Mouse (Mus musculus) intestine, embryonic 15.5 days (tissue): Measurements from ENCODE around the gene Mapkbp1. TPM values are rescaled to one million over a fixed set of nuclear protein-coding genes. Genes with fewer than 3 reads are reported as not detected.

Experiments used
- ATAC-seq: fragments of 200-750 bp; cut with Nextera tagmentation; 2 replicates; pipeline ENCODE4 v1.8.0; 2017; ENCODE audit warnings: moderate TSS enrichment, moderate library complexity
- H3K27ac ChIP-seq: fragments of 300-500 bp; sonication (generic); 2 replicates; pipeline ENCODE4 v1.5.1; 2015; ENCODE audit warnings: mild to moderate bottlenecking, inconsistent platforms
- H3K27me3 ChIP-seq: fragments of 300-500 bp; sonication (generic); replicated peaks from 2 replicates; pipeline ENCODE4 v1.6.1; 2015; ENCODE audit warnings: inconsistent platforms
- H3K36me3 ChIP-seq: fragments of 300-500 bp; sonication (generic); 2 replicates; pipeline ENCODE4 v1.6.1; 2015; ENCODE audit warnings: inconsistent platforms
- H3K4me1 ChIP-seq: fragments of 300-500 bp; sonication (generic); replicated peaks from 2 replicates; pipeline ENCODE4 v1.6.1; 2015; ENCODE audit warnings: inconsistent platforms
- H3K4me2 ChIP-seq: fragments of 300-500 bp; sonication (generic); replicated peaks from 2 replicates; pipeline ENCODE4 v1.6.1; 2015; ENCODE audit warnings: mild to moderate bottlenecking, inconsistent platforms
- H3K4me3 ChIP-seq: fragments of 300-500 bp; sonication (generic); replicated peaks from 2 replicates; pipeline ENCODE4 v1.5.1; 2015; ENCODE audit warnings: inconsistent platforms
- H3K9ac ChIP-seq: fragments of 300-500 bp; sonication (generic); 2 replicates; pipeline ENCODE4 v1.6.1; 2015; ENCODE audit warnings: inconsistent platforms
- H3K9me3 ChIP-seq: fragments of 300-500 bp; sonication (generic); 2 replicates; pipeline ENCODE4 v1.6.1; 2016; ENCODE audit warnings: inconsistent platforms
- WGBS: fragments of 180-500 bp; shearing (Covaris S2); methylation state at CpG from one replicate; pipeline ENCODE4 v1.1.7; 2015; 5-methylcytosine and 5-hydroxymethylcytosine counted together
- polyA plus RNA-seq: library from polyadenylated mRNA; unstranded; fragments of >200 nt; fragmentation: Nextera tagmentation; extraction: Ambion mirVana; gene quantifications from 2 replicates; pipeline ENCODE4 v1.2.1, GENCODE M21; 2015

Gene Mapkbp1
- polyA plus RNA-seq, 1 experiment from 2014 or later: 2.2 TPM

- peaks cover 18% of the 10 kb centered on the region for H3K36me3 ChIP-seq
- no peaks in the 10 kb centered on the region for H3K4me1 ChIP-seq
- H3K4me2 ChIP-seq: no peak overlapping the region
- no peaks in the 10 kb centered on the region for H3K9me3 ChIP-seq
- no peaks in the 10 kb centered on the region for H3K27me3 ChIP-seq
- H3K4me3 ChIP-seq: no peak overlapping the region
- H3K9ac ChIP-seq: no peak overlapping the region
- 75% methylated on average over 13 of the region's 13 CpGs for WGBS
- ATAC-seq: peak; percentile 41; the same call in 1 of the 2 replicates
- no peak overlapping the region for H3K27ac ChIP-seq
These were observed 40.4 kb downstream of the Mapkbp1 start for GRCm38 (mm10) chr2:120012924-120013323.

DNA sequence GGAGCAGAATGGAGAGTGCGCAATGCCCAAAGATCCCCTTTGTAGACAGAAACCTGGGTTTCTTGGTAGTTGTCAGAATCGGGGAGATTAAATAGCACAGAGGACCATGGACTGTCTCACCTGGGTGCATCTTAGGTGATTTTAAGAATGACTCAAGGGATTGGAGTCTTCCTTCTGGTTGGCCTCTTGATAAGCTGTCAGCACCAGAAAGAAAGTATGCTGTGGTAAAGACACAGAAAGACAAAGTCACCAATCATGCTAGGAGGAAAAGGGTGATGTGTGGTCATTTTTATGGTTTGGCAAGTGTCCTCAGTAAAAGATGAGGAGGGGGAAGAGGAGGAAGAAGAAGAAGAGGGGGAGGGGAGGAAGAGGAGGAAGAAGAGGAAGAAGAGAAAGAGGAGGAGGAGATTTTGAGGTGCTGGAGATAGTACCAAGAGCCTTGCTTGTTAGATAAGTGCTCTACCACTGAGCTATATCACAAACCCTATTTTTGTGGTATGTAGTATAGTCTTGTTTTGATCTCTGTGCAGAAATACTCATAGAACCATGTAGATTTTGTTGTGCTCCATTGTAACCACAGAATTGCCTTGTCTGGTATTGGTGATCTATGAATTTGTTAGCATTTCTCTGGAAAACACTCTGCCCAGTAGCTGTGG, 41.5 kb downstream of the Mapkbp1 start:
- WGBS: 94% methylated on average over 2 of the region's 2 CpGs
- Histone ChIP-seq H3K4me1 (no peaks in the 10 kb centered on the region), H3K27me3 (no peaks in the 10 kb centered on the region), H3K36me3 (peaks cover 18% of the 10 kb centered on the region), H3K9me3 (no peaks in the 10 kb centered on the region), H3K4me3 (no peak overlapping the region), H3K9ac (no peak overlapping the region), H3K4me2 (no peak overlapping the region), H3K27ac (no peak overlapping the region)
- no peak for ATAC-seq

- Histone ChIP-seq H3K27ac (no peak overlapping the region), H3K9me3 (no peaks in the 10 kb centered on the region), H3K27me3 (no peaks in the 10 kb centered on the region), H3K36me3 (peaks cover 25% of the 10 kb centered on the region), H3K4me3 (no peak overlapping the region), H3K4me1 (no peaks in the 10 kb centered on the region), H3K9ac (no peak overlapping the region), H3K4me2 (no peak overlapping the region)
- 91% methylated on average over 4 of the region's 4 CpGs for whole genome bisulfite sequencing
- ATAC-seq: no peak
These were observed 43.4 kb downstream of the Mapkbp1 start for GRCm38 (mm10) chr2:120015882-120016281.

DNA sequence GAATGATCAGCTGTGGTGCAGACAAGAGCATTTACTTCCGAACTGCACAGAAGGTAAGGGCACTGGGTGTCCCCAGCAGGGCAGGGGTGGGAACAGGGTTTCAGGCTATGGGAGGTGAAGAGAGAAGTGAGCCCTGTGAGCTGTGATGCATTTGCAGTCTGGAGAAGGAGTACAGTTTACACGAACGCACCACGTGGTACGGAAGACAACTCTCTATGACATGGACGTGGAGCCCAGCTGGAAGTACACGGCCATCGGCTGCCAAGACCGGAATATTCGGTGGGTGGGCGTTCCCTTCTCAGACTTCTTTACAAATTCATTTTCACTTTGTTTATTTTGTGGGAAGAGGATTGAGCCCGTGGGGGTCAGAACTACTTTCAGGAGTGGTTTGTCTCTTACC, 45.1 kb downstream of the Mapkbp1 start:
- no peak overlapping the region for H3K4me2 ChIP-seq
- WGBS: 83% methylated on average over 12 of the region's 12 CpGs
- H3K9me3 ChIP-seq: no peaks in the 10 kb centered on the region
- H3K9ac ChIP-seq: no peak overlapping the region
- H3K36me3 ChIP-seq: peaks cover 36% of the 10 kb centered on the region
- no peaks in the 10 kb centered on the region for H3K27me3 ChIP-seq
- no peak for ATAC-seq
- no peak overlapping the region for H3K27ac ChIP-seq
- no peaks in the 10 kb centered on the region for H3K4me1 ChIP-seq
- H3K4me3 ChIP-seq: no peak overlapping the region

GRCm38 (mm10) chr2:120024337-120024736, 51.8 kb downstream of the Mapkbp1 start:
- no peak overlapping the region for H3K27ac ChIP-seq
- no peak overlapping the region for H3K4me2 ChIP-seq
- WGBS: 87% methylated on average over 5 of the region's 5 CpGs
- H3K4me3 ChIP-seq: no peak overlapping the region
- H3K4me1 ChIP-seq: peaks cover 9% of the 10 kb centered on the region
- H3K9ac ChIP-seq: no peak overlapping the region
- no peaks in the 10 kb centered on the region for H3K27me3 ChIP-seq
- H3K36me3 ChIP-seq: peaks cover 24% of the 10 kb centered on the region; the same call in 1 of the 2 replicates
- ATAC-seq: no peak
- no peaks in the 10 kb centered on the region for H3K9me3 ChIP-seq

GRCm38 (mm10) chr2:120026984-120027949, 54.8 kb downstream of the Mapkbp1 start, which contains the start of the genes Jmjd7 and Gm28042:
TSS of gene Jmjd7 (plus strand) at chr2:120027483.
TSS of gene Gm28042 (plus strand) at chr2:120027493.
- 5% methylated on average over 50 of the region's 50 CpGs for WGBS
- H3K27ac ChIP-seq: peak within 1 kb of the TSS; percentile 86
- H3K27me3 ChIP-seq: no peaks in the 10 kb centered on the region
- peak; percentile 96 for ATAC-seq
- peaks cover 13% of the 10 kb centered on the region; the same call in 1 of the 2 replicates for H3K36me3 ChIP-seq
- H3K9me3 ChIP-seq: no peaks in the 10 kb centered on the region
- H3K4me2 ChIP-seq: peak within 1 kb of the TSS; percentile 74
- peak within 1 kb of the TSS; percentile 87 for H3K9ac ChIP-seq
- peaks cover 9% of the 10 kb centered on the region for H3K4me1 ChIP-seq
- peak within 1 kb of the TSS; percentile 80 for H3K4me3 ChIP-seq

GRCm38 (mm10) chr2:120027950-120028331, 55.4 kb downstream of the Mapkbp1 start:
- H3K4me2 ChIP-seq: peak overlapping the region; percentile 74
- peak overlapping the region; percentile 87 for H3K9ac ChIP-seq
- peak; percentile 12; the same call in 1 of the 2 replicates for ATAC-seq
- no peaks in the 10 kb centered on the region for H3K9me3 ChIP-seq
- H3K4me3 ChIP-seq: peak overlapping the region; percentile 80
- H3K27ac ChIP-seq: peak overlapping the region; percentile 86
- H3K27me3 ChIP-seq: no peaks in the 10 kb centered on the region
- 32% methylated on average over 3 of the region's 3 CpGs for WGBS
- peaks cover 9% of the 10 kb centered on the region for H3K4me1 ChIP-seq
- H3K36me3 ChIP-seq: peaks cover 14% of the 10 kb centered on the region; the same call in 1 of the 2 replicates

GRCm38 (mm10) chr2:120030380-120030779, 57.9 kb downstream of the Mapkbp1 start:
- Histone ChIP-seq H3K36me3 (peaks cover 7% of the 10 kb centered on the region; the same call in 1 of the 2 replicates), H3K4me3 (no peak overlapping the region), H3K9ac (no peak overlapping the region), H3K27me3 (no peaks in the 10 kb centered on the region), H3K9me3 (no peaks in the 10 kb centered on the region), H3K4me2 (no peak overlapping the region), H3K4me1 (peaks cover 9% of the 10 kb centered on the region), H3K27ac (no peak overlapping the region)
- no peak for ATAC-seq
- WGBS: 76% methylated on average over 8 of the region's 8 CpGs

DNA sequence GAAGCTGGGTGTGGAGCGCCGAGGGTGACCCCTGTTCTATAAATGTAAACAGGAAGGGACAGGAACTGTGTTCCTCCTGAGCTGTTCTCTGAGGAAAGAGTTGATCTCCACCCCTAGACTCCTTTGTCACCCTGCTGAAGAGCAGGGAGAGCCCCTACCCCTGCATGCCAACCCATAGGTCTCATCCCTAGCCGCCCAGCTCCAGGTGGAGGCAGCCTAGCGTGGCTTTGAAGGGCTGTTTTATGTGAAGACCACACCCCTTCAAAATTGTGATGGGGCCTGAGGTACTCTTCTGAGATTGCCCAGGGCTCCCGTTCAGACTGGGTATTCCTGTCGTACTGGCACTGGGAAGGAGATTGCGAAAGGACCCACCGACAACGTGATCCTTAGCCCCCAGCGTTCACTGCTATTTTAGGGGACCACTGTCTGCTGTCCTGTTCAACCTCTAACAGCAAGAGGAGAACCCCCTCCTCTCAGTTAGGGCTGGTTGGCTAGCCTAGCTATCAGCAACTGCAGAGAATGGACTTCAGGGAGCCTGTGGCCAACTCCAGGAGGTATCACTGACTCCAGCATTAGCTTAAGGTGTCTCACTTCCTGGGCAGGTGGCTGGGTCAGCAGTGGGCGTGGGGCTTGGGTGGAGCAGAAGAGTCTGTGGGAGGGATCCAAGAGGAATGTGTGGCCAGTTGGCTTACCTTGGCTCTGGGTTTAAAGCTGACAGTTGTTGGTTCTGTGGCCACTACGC, 60.4 kb downstream of the Mapkbp1 start, which contains the start of gene Pla2g4b:
Pla2g4b (plus strand) TSS at position 692 of the 742 bp plus-strand sequence.
- H3K9me3 ChIP-seq: no peaks in the 10 kb centered on the region
- H3K27ac ChIP-seq: no peak within 1 kb of the TSS
- H3K4me2 ChIP-seq: no peak within 1 kb of the TSS
- WGBS: 88% methylated on average over 12 of the region's 12 CpGs
- H3K4me1 ChIP-seq: peaks cover 6% of the 10 kb centered on the region; the same call in 1 of the 2 replicates
- no peaks in the 10 kb centered on the region for H3K27me3 ChIP-seq
- no peak for ATAC-seq
- peaks cover 13% of the 10 kb centered on the region; the same call in 1 of the 2 replicates for H3K36me3 ChIP-seq
- H3K9ac ChIP-seq: no peak within 1 kb of the TSS
- no peak within 1 kb of the TSS for H3K4me3 ChIP-seq

GRCm38 (mm10) chr2:120033726-120034125, 61.2 kb downstream of the Mapkbp1 start:
- H3K36me3 ChIP-seq: peaks cover 15% of the 10 kb centered on the region; the same call in 1 of the 2 replicates

DNA sequence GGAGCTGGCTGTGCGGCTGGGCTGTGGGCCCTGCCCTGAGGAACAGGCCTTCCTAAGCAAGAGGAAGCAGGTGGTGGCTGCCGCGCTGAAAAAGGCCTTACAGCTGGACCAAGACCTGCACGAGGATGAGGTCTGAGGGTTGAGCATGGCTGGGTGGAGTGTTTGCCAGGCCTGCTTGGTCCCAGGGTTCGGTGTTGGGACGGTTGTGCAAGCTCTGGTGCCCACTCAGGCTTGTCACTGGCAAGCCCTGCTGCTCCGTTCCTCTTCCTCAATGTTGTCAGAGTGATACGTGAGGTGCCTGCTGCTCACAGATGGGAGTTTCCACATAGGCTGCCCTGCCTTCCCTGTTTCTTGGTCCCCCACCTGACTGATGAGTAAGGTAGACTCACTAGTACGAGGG, 65.2 kb downstream of the Mapkbp1 start:
- no peak for ATAC-seq
- 83% methylated on average over 9 of the region's 9 CpGs for WGBS
- H3K27me3 ChIP-seq: no peaks in the 10 kb centered on the region
- H3K27ac ChIP-seq: no peak overlapping the region
- peaks cover 19% of the 10 kb centered on the region for H3K36me3 ChIP-seq
- no peak overlapping the region for H3K4me3 ChIP-seq
- H3K4me2 ChIP-seq: no peak overlapping the region
- H3K4me1 ChIP-seq: no peaks in the 10 kb centered on the region
- H3K9me3 ChIP-seq: no peaks in the 10 kb centered on the region
- no peak overlapping the region for H3K9ac ChIP-seq

More at GRCm38 (mm10) chr2:120033726-120034125, 61.2 kb downstream of the Mapkbp1 start:
- no peak for ATAC-seq
- H3K4me2 ChIP-seq: no peak overlapping the region
- no peaks in the 10 kb centered on the region for H3K4me1 ChIP-seq
- no peak overlapping the region for H3K4me3 ChIP-seq
- 70% methylated on average over 5 of the region's 5 CpGs for WGBS
- H3K27me3 ChIP-seq: no peaks in the 10 kb centered on the region
- no peak overlapping the region for H3K9ac ChIP-seq
- no peaks in the 10 kb centered on the region for H3K9me3 ChIP-seq
- no peak overlapping the region for H3K27ac ChIP-seq
